Mouse (Mus musculus) ovary, postnatal 36 days (tissue): ENCODE data around the gene Nfkbil1.
A peak's percentile ranks its signal among the peaks of the same experiment; 100 is the strongest.

Source experiments
- DNase-seq: peaks from one replicate; pipeline ENCODE4 v3.0.0; 2022; ENCODE audit warnings: low spot score, mixed read lengths

The Nfkbil1 gene

DNA sequence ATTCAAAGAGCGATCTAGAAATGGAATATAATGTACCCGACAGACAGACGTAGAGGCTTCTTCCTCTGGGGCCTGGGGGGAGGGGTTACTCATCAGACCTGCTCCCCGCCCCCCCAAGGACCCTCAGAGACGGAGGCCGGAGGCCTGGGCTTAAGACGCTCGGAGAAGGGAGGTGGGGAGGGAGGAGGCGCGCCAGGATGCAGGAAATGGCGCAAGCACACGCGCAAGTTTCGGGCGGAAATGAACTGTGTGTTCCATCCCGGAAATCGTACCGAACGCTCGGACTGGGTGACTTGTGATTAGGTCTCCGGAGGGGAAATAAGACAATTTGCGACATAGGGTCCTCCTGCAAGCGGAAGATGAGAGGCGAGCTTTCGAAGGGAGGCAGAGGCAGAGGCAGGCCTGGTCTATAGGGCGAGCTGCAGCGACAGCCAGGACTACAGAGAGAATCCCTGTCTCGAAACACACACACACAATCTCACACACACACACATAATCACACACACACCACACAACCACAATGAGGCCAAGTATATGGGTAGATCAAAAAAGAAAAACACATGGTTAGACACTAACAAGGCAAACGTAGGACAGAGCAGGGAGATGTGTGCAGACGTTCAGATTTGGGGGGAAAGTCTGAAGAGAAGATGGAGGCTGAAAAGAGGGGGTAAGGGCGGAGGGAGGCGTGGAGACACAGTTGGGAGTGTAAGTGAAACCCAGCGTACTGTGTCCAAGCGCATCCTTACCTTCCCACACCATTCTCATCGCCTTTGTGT lies at the start of gene Nfkbil1:
Gene Nfkbil1 (minus strand): TSS at position 179 of the 776 bp plus-strand sequence.
- peak; percentile 87 for DNase-seq

DNA sequence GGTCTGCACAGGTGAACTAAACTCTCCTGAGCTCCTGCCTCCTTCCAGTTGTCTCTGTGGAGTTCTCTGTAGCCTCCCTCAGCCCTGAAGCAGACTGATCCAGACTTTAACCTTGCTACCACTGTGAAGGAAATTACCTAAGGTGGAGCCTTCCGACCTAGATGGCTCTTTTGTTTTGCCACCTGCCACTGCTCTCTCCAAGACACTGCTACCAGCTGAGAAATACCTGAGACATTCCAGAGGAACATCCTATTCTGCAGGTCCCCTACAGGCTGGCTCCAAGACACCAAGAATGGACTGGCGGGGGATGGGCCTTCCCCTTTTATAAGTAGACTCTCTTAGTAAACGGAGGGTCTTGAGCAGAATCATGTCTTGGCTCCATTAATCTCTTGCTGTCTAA lies 44.7 kb upstream of the Nfkbil1 start:
- no peak for DNase-seq

DNA sequence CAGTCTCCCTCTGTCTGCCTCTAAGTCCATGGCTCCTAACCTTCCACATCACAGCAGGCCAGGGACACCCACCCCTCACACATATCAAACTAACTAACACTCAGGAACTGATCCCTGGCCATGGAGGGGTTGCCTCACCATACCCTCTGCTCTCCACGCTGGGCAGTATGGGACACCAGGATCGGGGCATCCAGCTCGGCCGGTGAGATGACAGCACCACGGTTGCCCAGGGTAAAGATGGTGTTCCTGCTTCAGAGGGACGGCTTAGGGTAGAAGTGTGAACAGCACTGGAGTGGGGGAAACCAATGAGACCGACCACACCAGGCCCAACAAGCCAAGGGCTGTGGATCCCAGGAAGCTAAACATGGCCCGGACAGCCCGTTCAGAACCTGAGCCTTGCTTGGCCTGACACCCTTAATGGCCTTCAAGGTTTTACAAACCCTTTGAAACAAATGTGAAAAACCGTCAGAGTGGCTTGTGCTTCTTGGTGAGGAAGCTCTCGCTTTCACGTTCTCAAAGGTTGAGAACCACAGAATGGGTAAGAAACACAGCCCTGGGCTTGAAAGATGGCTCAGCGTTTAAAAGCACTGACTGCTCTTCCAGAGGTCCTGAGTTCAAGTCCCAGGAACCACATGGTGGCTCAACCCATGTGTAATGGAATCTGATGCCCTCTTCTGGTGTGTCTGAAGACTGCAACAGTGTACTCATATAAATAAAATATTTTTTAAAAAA lies 43.5 kb upstream of the Nfkbil1 start:
- no peak for DNase-seq

GRCm38 (mm10) chr17:35278049-35278448 lies 42.5 kb upstream of the Nfkbil1 start:
- DNase-seq = no peak

GRCm38 (mm10) chr17:35276304-35276864 lies 40.8 kb upstream of the Nfkbil1 start:
- DNase-seq = no peak

DNA sequence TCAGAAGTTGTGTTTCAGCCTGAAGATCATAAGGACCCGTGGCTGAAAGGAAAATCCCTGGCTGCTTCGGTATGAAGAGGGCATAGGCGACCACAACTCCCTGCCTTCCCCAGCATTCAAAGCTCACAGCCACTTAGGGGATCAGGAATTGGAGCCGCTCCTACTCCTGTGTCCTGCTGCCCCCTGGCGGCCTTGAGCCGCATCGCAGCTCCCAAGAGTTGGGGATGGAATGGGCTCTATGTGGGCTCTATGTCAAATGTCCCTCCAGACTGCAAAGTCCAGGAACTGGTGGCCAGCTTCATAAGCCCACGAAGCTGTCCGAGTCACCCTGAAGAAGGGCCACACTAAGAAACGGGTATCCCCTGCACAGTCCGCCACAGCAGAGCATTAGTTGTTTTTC lies 39.2 kb upstream of the Nfkbil1 start:
- peak; percentile 83 for DNase-seq

GRCm38 (mm10) chr17:35272249-35272648 lies 36.7 kb upstream of the Nfkbil1 start:
- DNase-seq = no peak

DNA sequence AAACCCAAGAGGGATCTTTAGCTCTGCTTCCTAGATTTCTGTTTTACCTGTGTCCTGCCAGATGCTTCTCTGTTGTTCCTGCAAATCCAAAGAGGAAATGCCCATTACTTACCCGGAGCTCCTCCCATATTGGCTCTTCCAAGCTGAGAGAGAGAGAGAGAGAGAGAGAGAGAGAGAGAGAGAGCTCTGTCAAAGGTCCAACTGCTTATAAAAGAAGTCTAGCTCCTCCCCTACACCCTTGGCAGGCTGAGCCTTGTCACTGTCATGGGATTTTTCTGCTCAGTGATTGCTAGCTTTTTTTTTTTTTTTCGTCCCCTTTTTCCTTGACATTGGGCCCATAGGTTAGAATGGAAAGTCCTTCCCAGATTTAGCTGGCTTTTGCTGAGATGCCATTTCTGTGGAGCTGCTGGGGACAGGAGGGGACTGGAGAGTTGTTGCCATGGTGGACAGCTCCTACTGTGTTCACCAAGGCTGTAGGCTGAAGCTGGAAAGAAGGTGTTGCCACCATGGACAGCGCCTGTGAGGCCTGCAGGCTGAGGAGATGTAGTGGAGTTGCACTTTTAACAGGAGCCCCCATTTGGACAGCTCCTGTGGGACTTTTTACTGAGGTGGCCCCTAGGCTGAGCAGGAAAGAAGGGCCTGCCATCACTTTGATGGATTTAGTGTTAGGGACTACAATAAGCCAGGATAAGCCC lies 34.2 kb upstream of the Nfkbil1 start:
- peak; percentile 75 for DNase-seq

- no peak for DNase-seq
Observed at GRCm38 (mm10) chr17:35267399-35268086, 32.0 kb upstream of the Nfkbil1 start.

- DNase-seq = no peak
Observed at GRCm38 (mm10) chr17:35263523-35263883, 27.9 kb upstream of the Nfkbil1 start.

DNA sequence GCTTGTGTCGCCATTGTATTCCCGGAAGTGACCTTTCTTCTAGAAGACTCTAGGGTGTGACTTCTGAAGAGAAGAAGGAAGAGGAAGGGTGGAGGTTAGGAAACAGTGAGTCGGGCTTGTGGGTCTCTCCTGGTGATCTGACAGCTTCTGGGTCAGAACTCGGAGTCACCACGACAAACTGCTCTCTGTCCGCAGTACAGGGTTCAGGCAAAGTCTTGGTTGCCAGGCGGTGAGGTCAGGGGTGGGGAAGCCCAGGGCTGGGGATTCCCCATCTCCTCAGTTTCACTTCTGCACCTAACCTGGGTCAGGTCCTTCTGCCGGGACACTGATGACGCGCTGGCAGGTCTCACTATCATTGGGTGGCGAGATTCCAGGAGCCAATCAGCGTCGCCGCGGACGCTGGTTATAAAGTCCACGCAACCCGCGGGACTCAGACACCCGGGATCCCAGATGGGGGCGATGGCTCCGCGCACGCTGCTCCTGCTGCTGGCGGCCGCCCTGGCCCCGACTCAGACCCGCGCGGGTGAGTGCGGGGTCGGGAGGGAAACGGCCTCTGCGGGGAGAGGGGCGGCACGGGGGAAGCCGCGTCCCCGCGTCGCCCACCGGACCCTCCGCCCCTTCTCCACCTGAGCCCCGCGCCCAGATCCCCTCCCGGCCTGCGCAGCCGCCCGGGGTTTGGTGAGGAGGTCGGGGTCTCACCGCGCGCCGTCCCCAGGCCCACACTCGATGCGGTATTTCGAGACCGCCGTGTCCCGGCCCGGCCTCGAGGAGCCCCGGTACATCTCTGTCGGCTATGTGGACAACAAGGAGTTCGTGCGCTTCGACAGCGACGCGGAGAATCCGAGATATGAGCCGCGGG lies 27.3 kb upstream of the Nfkbil1 start, which contains the start of gene H2-D1:
Gene H2-D1 (plus strand): TSS at position 67 of the 859 bp plus-strand sequence.
- DNase-seq = peak; percentile 94

- no peak for DNase-seq
Observed at GRCm38 (mm10) chr17:35261651-35262050, 26.1 kb upstream of the Nfkbil1 start.

DNA sequence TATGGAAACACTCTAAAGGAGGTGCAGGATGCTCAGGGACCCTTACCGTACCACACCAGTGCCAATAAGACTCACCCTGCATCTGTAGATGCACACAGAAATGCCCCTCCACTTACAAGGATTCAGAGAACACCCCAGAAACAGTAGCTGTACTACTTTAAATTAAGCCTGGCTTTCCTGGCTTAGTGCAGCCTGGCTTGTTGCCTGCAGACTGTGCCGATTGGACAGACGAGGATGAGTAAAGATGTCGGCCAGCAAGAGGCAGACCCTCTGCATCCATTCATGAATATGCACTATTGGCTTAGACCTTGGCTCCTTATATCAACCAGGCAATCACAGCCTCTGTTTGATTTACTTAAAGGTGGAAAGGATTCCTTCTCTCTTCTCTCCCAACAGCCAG lies 24.0 kb upstream of the Nfkbil1 start:
- DNase-seq = no peak

DNA sequence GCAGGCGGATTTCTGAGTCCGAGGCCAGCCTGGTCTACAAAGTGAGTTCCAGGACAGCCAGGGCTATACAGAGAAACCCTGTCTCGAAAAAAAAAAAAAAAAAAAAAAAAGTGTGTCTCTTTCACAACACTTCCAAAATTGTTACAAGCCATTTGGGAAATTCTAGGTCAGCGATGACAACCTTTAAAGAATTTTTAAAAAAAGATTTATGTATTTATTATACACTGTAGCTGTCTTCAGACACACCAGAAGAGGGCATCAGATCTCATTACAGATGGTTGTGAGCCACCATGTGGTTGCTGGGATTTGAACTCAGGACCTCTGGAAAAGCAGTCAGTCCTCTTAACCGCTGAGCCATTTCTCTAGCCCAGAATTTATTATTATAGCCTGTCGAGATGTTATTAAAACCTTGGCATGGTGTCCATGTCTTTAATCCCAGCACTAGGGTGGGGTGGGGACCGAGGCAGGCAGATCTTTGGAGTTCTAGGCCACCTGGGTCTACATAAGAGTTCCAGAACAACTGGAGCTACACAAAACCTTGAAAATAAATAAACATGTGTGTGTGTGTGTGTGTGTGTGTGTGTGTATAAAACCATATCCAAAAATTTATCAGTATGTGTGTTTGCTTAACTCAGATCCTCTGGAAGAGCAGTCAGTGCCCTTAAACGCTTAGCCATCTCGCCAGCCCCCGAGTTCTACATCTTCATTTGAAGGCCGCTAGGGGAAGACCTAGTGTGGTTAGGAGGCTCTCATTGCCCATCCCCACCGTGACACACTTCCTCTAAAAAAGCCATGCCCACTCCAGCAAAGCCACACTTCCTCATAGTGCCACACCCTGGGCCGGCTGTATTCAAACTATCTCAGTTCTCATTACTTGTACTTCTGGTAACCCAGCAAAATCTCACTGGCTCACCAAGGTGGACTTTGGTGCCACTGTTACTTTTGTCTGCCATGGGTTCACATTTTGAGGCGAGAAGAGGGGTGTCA lies 23.2 kb upstream of the Nfkbil1 start:
- no peak for DNase-seq

DNA sequence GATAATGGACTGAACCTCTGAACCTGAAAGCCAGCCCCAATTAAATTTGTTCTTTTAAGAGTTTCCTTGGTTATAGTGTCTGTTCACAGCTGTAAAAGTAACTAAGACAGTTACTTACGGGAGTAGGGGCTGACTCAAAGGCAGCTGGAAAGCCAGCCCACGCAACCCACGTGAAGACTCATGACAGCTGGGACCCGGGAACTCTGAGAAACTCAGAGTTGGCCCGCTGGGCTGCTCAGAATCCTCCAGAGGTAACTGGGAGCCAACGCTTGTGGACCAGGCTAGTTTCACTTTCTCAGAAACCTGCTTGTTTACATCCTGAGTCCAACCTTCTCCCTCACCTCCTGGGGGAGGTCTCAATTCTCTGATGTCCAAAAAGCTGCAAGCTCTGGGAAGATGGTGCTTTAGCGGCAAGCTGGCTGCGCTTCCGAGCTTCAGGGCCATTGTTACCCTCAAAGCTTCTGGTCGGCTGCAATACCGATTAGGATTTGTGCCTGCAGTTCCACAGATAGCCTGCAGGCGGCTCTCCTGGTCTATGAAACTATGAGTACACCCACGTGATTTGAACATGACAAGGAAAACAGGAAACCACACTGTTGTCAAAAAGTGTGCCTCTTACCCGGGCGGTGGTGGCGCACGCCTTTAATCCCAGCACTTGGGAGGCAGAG lies 22.4 kb upstream of the Nfkbil1 start:
- peak; percentile 89 for DNase-seq

GRCm38 (mm10) chr17:35257378-35257777 lies 21.8 kb upstream of the Nfkbil1 start:
- no peak for DNase-seq

DNA sequence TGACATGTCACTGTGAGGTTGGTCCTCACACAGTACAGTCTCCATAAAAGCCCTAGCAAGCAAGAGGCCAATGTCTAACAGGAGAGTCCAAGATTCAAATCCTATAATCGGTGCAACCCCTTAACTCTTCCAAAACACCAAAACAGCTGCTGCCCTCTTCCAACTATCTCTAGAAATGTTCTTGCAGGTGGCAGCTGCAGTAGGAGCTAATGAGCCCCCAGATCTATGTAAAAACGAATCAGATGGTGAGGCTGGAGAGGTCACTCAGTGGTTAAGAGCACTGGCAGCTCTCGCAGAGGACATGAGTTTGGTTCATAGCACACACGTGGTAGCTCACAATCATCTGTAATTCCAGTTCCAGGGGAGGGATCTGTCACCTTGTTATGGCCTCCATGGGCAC lies 20.1 kb upstream of the Nfkbil1 start:
- DNase-seq = no peak

DNA sequence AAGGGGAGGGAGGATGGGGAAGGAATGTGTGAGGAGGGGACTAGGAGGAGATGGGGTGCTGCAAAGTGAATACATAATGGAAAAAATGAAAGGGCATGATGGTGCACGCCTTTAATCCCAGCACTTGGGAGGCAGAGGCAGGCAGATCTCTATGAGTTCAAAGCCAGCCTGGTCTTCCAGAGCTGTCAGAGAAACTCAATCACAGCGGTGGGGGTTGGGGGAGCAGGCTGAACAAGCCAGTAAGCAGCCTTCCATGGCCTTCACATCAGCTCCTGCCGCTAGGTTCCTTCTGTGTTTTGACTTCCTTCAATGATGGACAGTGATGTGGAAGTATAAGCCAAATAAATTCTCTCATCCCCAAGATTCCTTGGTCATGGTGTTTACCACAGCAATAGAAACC lies 19.7 kb upstream of the Nfkbil1 start:
- DNase-seq = no peak
